Mouse (Mus musculus): Measurements from ENCODE around the gene Muc5b.

DNA sequence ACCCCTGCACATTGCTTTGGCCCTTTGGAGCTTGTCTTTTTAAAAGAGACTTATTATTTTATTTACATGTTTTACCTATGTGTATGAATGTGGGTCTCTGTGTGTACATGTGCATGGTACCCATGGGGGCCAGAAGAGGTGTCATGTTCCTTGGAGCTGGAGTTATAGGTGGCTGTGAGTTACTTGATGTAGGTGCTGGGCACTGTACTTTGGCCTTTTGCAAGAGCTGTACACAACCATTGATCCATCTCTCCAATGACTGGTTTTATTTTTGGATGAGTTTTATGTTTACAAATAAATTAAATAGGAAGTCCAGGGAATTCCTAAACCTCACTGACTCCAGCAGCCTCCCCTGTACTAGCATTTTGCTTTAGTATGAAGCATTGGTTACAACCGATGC lies 44.6 kb upstream of the Muc5b start:
- TF ChIP-seq CTCF (IDR thresholded peaks at IDR 0.05; ENCODE audit: control insufficient read depth, insufficient read depth, insufficient read length) (no peak), USF1 (IDR thresholded peaks at IDR 0.05; ENCODE audit: low read depth) (no peak), FOSL1 (IDR thresholded peaks at IDR 0.05; ENCODE audit: insufficient read depth, low read length, poor library complexity, severe bottlenecking) (no peak), MAX (IDR thresholded peaks at IDR 0.05) (no peak), MYOD1 (IDR thresholded peaks at IDR 0.05; ENCODE audit: control insufficient read depth, insufficient read length, low read depth) (no peak)
